Mouse (Mus musculus) gastrocnemius, postnatal 25 days (tissue): ENCODE results near the gene Bcr. TPM values are rescaled to one million over a fixed set of nuclear protein-coding genes. Genes with fewer than 3 reads are reported as not detected.
A peak's percentile ranks its signal among the peaks of the same experiment; 100 is the strongest.

Experiments used
- DNase-seq: peaks from one replicate; pipeline ENCODE4 v3.0.0; 2022
- total RNA-seq, 2 experiments: library from RNA; stranded (reverse); gene quantifications; 1 replicate in 1 of 2; 2 replicates in 1 of 2; pipeline ENCODE4 v1.2.3; 2021

Bcr gene
- total RNA-seq, 2 experiments from 2014 or later, result 3.6 to 4.8 TPM

DNA sequence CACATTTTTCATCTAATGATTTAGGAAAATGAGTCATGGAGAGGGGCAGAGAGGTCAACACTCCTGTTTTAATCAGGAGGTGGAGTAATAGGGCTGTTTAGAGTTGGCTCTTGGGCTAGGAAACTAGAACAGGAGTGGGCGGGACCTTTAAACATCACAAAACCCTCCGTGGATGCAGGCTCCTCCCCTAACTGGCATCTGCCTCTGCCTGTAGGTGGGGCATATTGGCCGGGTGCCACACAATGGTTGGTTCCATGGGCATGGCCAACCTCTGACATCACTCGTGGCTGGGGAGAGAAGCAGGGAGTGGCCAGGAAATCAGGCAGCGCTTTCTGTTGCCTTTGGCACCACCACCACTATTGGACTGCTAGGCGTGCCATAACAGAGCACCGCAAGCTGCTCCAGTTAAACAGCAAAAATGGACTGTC lies 68.9 kb downstream of the Bcr start:
- DNase-seq, result peak; percentile 57

DNA sequence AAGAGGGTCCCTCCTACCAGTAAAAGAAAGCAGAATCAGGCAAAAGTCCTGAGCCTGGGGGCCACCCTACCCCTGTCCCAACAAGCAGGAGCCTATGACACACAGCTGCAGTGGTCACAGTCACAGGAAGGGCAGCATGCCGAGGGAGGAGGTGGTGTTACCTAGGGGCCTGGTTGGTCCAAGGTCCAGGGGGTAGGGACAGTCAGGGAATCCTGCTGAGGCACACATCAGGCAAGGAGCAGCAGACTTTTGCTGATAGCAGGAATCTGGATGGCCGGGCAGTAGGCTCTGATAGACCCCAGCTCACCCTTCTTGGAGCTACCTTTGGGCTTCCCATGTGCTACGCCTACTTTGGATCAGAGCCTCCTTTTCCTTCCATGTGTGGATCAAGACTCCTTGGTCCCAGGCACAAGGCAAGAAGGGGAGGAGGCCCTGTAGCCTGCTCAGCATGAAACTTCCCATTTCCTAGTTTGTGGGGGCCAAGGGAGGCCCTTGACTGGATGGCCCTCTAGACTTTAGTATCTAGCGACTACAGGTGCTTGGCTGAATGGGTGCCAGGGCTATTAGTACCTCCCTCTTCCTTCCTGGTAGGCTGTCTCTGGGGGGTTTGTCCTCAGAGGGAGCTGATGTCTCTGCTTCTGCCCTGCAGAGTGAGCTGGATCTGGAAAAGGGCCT lies 70.1 kb downstream of the Bcr start:
- DNase-seq, result no peak

DNA sequence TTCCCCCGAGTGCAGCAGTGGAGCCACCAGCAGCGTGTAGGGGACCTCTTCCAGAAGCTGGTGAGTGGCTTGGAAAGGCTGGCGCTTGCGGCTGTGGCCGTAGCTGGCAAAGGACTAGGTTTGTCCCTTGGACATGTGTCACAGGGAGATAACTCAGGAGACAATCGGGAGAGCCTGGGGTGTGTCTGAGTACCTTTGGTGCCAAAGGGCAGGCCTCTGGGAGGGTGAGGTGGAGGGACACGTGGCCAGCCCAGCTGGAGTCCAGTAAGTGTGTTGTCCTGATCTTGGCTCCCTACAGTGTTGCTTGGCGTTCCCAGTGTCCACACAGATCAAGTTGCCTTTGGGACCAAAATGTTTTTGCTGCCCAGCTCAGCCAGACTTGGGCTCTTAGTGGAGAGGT lies 71.2 kb downstream of the Bcr start:
- peak; percentile 69 for DNase-seq

DNA sequence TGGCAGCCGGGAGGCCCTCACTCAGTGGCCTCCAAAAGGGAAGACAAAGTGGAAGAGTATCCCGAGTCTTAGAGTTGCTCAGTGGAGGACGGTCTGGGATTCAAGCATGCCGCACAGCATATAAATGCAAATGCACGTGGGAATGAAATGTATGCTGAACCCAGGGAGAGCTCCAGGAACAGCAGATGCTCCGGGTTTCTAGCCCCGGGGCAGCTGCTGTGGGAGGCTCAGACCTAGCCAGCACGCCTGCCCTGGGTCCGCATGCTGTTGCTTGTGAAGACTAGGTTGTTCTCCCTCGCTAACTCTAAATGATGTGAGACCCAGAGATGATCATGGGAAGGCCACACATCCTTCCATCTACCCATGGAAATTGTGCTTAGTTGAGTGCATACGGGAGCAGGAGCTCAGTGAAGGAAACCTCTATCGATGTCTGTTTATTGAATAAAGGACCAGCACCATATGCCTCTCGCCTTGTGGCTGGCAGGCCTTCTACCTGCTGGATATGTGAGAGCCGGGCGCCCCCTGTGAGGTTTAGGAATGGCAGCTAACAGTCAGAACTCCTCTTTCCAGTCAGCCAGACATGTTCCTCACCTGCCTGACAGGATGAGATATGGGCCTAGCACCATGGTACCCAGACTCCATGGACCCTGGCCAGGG lies 74.6 kb downstream of the Bcr start:
- DNase-seq, result no peak

DNA sequence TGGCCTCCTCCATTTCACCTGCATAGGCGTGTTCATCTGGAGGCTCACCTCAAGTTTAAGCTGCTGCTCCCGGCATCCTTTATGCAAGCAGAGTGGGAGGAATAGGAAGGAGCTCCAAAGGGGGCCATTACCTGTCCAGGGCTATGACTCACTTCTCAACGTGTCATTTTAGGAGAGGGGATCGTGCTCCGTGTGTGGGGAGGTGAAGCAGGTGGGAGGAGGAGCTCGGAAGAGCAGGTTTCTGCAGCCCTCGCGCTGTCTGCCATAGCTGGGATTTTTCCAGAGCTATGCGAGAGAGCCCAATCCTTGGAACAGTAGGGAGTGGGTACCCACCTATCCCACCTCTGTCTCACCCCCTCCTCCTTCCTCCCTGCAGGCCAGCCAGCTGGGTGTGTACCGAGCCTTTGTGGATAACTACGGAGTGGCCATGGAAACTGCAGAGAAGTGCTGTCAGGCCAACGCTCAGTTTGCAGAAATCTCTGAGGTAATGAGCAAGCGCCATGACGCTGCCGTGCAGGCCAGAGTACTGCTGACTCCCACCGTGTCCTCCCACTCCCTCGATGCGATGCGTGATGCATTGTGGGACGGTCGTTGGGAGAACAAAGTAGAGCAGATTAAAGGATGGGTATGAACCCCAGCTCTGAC lies 75.2 kb downstream of the Bcr start:
- no peak for DNase-seq

DNA sequence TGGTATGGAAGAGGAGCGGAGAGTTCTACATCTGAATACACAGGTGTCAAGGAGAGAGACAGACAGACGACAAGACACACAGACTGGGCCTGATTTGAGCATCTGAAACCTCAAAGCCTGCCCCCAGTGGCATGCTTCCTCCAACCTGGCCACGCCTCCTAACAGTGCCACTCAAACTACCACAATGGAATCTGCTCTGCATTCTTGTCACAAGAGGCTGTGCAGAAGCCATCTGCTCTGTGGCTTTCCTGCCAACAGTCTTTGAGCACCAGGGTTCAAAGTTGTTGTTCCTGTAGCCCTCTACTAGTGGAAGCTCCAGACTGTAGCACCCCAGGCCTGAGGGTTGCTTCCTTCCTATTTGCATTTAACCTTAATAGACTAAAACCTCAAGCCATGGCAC lies 76.8 kb downstream of the Bcr start:
- no peak for DNase-seq

DNA sequence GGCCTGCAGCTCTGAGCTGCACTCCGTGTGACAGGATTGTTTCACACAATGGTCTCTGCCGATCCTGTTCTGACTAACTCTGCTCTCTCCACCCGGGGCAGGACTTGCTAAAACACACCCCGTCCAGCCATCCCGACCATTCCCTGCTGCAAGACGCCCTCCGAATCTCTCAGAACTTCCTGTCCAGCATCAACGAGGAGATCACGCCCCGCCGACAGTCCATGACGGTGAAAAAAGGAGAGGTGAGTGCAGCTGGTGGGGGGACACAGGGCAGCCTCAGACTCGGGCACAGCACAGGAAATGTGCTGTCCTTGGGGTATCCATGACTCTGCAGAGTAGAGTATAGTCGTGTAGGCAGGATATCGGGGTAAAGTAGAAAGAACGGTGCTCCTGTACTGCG lies 84.8 kb downstream of the Bcr start:
- DNase-seq, result no peak

DNA sequence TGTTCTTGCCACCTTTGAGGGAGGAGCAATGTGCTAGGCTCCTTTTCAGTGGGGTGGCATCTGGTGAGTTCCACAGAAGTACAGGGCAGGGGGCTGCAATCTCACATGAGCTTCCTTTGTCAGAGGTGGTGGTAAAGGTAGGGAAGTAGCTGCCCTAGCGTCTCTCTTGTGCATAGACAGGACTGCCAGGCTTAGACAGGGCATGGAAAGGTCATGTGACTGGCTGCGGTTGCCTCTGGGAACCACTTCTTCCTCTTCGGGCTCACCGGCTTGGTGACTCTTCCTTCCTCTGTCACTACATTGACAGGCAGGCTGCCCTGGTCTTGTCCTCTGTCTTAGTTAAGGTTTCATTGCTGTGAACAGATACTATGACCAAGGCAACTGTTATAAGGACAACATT lies 85.6 kb downstream of the Bcr start:
- no peak for DNase-seq

DNA sequence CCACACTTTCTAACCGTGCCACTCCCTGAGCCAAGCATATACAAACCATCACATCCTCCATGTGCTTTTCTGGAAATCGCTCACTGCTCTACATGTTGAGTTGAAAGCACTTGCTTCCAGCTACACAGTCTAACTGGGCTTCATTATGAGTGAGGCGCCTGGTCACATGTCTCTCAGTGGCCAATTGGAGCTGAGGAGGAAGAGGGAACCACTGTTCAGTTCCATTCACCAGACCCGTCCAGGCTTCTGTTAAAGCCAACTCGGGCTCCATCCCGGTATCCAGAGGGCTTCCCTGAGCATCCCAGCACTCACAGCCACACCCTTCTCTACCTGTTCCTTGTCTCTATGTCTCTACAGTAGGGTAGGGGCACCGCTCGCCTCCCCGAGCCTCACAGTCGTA lies 86.2 kb downstream of the Bcr start:
- no peak for DNase-seq

DNA sequence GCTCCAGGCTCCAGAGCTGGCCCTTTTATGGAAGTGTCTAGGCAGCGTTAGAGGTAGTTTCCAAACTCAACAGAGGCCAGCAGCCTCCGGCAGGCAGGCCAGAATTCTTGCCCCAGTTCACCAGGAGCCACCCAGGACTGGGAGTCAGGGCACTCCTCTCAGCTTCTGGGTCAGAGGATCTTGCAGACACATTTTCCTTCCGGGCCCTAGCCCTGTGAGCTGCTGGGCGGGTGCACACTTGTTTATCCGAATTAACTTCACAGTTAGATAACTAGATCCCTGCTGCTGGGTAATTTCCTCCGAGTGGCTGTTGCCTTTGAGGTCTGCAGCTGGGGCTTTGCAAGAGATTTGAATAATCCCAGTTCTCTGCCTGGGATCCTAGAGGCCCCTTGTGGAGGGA lies 87.9 kb downstream of the Bcr start:
- DNase-seq, result peak; percentile 27

DNA sequence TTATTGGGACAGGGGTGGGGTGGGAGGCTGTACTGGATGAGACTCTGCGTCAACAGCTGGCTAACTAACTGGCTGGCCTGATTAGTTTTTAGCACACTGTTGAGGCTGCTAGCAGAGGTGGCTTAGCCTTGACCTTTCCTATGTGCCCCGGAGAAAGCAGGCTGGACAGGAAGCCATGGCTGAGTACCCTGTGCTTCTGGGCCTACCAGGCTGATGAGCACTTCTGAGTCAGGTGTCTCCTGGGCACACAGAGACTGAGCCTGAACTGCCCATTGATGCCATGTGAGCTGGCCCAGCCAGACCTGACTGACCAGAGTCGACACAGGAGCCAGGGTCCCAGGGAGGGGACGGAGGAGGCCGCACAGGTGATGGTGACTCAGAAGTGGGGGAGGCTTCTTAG lies 90.0 kb downstream of the Bcr start:
- DNase-seq, result no peak

DNA sequence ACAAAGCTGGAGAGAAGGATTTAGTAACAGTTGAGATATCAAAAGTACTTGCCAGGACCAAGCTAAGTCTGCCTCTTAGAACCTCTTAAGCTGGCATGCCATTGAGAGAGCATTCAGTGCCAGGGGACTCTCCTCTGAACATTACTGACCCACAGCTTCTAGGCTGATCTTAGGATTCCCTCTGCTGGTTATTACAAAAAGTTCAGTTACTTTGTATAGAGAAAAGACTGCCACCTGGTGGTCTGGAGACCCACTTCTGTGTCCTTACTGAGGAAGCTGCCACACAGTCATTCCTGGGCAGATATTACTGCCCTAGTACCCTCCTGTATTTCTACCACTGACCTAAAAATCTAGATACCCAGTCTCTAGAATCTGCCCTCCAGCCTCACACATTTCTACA lies 90.9 kb downstream of the Bcr start:
- peak; percentile 46 for DNase-seq

DNA sequence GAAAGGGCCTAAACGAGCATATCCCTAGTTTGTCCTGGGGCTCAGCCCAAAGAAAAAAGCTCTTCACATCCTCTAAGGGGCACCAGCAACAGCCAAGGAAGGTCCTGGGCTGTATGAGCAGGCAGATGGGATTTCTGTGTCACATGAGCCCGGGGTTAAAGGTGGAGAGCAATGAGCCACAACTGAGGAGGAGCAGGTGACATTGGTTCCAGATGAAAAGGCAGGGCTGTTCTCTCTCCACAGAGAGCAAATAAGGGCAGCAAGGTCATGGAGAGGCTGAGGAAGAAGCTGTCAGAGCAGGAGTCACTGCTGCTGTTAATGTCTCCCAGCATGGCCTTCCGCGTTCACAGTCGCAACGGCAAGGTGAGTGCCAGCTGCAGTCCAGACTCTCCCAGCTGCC lies 96.4 kb downstream of the Bcr start:
- no peak for DNase-seq

DNA sequence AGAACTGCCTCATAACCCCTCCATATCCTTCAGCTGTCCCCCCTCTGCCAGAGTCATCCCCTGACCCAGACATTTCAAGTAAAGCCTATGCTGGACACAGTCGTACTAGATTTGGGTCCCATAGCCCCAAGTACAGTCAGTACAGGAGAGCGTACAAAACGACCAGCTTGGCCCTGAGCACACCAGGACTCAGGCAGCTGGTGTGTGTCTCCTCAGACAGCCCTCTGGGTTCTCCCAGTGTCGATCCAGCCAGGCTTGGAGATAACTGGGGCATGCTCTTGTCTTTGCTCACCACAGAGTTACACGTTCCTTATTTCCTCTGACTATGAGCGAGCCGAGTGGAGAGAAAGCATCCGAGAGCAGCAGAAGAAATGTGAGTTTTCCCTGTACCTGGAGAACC lies 97.3 kb downstream of the Bcr start:
- DNase-seq, result no peak

DNA sequence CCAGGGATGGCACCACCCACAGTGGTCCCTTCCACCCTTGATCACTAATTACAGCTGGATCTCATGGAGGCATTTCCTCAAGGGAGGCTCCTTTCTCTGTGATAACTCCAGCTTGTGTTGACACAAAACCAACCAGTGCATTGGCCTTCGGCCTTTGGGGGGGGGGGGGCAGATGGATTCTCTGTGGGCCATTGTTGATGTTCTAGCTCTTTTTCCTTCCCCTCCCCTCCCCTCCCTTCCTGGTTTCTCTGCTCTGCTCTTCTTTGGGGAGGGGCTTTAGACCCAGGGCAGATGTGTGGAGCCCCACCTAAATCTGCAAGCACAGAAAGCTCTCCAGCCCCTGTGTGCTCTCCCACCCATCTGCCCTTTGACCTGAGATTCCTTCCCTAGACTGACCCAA lies 98.0 kb downstream of the Bcr start:
- no peak for DNase-seq

DNA sequence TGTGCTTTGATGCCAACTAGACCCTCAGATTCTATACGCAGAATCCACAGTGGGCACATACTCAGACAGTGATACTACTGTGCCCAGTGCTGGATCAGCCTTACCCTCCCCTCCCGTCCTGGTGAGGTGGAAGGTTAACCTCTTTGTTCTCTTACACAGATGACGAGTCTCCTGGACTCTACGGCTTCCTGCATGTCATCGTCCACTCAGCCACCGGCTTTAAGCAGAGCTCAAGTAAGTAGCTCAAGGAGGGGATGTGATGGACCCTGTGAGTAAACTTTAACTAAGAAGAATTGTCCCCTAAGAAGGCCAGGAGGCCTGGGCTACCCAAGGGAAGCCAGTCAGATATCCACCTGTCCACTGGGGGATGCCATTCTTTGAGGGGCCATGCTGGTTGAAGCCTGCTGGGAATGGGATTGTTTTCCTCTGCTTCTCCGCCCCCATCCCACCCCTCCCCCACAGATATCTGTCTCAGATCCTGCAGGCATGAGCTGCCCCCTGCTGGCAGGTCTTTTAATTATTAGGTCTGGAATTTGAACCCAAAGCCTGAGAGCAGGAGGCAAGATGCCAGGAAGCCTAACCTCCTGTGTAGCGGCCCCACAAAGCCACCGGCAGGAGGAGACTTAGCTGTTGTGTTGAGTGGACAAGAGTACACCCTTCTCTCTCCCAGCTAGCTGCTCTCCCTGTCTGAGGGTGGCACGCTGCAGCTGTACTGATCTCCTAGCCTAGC lies 99.9 kb downstream of the Bcr start:
- DNase-seq, result no peak

DNA sequence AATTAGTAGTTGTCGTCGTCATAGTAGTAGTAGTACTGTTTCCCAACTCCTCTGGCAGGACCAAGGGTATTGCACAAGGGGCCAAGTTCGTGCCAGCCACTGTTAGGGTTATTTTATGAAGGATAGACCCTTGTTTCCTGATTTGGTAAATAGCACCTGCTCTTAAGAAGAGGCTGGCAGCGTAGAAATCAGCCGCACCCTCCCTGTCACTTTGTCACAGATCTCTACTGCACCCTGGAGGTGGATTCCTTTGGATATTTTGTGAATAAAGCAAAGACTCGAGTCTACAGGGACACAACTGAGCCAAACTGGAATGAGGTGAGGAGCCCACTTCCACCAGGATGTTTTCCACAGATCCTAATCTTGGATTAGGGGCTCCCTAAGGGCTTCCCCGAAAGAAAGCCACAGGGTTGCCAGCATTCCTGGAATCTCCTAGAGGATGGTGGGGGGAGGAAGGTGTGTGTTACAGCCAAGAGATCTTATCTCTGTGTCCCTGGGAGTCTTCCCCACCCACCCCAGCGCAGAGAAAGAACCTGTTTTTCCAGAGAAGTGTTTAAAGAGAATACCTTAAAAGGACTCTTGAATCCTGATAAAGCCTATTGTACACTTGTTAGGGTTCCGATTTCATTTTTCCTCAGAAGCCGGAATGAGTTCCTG lies 105.6 kb downstream of the Bcr start:
- no peak for DNase-seq

DNA sequence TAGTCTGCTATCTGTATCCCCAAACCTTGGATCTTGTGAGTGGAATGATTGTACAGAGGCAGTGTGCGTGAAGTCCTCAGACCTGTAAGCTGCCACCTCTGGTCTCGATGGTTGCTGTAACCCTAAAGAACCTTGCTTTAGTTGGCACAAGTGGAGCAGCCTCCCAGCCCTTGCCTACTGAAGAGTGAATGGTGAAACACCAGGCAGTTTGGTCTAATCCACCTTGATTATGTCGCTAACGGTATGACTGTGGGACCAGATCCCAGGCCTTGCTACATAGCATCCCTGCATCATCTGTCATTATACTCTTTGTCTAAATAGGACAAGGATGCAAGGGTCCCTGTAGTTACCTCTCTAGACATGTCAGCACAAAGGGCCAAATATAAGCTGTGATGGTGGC lies 106.2 kb downstream of the Bcr start:
- no peak for DNase-seq

DNA sequence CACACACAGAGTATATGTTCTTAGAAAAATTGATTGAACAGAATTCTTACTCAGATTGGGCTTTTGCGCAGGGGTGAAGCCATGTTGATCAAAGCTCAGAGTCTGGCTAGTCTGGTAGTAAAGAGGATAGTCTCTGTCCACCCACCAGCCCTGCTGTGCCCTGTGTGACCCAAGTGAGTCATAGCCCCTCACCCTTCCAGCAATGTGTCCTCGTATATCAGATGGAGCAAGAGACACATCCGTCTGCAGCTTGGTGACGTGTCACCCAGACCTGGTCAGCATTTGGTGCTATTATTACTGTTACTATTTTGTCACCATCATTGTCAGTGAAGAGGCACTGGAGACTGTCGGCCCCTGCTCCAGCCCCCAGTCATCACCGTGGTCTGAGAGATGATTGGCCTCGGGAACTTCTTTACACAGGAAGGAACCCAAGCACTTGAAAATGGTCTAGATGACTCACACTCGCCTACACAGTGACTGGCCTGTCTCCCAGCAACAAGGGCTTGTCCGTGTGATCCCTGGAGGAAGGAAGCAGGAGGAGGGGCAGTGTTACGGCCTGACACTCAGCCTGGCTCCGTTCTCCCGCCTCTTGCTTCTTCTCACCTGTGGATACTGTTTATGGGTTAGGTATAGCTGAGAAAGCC lies 109.9 kb downstream of the Bcr start:
- peak; percentile 36 for DNase-seq

DNA sequence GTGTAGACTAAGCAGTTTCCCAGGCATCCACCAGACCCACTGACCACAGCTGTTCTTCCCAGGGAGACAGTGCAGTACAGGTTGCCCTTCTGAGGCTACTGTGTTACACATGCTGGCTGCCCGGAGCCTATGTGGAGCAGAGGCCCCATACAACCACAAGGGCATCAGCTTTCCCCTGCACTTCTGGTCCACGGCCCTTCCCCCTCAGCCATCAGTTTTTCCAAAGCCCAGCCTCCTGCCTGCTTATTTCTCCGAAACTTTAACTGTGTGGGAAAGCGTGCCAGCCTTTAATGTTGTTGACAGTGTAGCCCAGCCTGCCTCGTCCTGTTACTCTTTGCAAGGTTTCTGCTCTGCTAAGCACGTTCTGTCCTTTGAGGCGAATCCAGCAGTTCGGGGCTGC lies 112.7 kb downstream of the Bcr start:
- no peak for DNase-seq

DNA sequence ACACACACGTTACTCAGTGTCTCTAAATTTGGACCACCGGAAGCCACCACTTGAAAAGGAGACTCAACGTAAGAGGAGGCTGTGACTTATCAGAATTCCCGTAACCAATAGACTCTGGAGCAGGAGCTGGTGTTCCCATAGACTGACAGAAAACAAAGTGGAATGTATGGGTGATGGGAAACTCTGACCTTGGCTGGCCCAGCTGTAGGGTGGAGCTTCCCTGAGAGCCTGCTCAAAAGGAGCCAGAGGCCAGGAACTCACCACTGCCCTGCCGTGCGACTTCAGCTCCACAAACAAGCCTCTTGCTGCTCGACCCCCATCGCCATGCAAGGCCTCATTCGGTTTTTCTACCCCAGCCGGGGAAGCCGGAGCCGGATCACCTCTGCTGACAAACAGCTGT lies 113.3 kb downstream of the Bcr start:
- DNase-seq, result no peak

DNA sequence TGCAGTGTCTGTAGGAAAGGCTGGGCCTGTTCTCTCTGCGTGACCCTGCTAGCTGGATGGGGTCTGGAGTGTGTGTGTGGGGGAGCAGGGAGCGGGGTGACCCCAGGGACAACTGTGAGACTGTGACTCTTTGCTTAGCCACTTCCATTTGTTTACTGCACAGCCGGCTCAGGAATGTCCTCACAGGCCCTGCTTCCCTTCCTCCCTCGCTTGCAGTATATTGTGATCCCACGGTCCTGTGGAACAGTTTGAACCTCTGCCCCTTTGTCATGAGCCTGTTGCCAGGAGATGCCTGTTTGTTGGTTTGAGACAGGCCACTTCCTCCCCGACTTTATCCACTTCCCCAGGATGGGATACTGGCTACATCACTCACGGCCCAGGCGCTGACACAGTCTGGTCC lies 116.1 kb downstream of the Bcr start:
- peak; percentile 36 for DNase-seq
